Mouse (Mus musculus) intestine, embryonic 16.5 days (tissue): ENCODE results near the gene Pstk. TPM values are rescaled to one million over a fixed set of nuclear protein-coding genes. Genes with fewer than 3 reads are reported as not detected.
"Not testable (repeated sequence)": the region's sequence is repeated elsewhere in the genome, so short reads cannot be mapped to it uniquely, and the experiment has no call there.

Experiments used
- ATAC-seq: fragments of 200-750 bp; cut with Nextera tagmentation; 2 replicates; pipeline ENCODE4 v1.8.0; 2017; ENCODE audit warnings: moderate TSS enrichment, moderate library complexity
- H3K27ac ChIP-seq: fragments of 300-500 bp; sonication (generic); 2 replicates; pipeline ENCODE4 v1.5.1; 2014; ENCODE audit warnings: mild to moderate bottlenecking, low read length
- H3K27me3 ChIP-seq: fragments of 300-500 bp; sonication (generic); replicated peaks from 2 replicates; pipeline ENCODE4 v1.6.1; 2014; ENCODE audit warnings: low read length, control low read depth, mixed read lengths; ENCODE audit not compliant: control insufficient read depth, insufficient read depth
- H3K36me3 ChIP-seq: fragments of 300-500 bp; sonication (generic); 2 replicates; pipeline ENCODE4 v1.6.1; 2014; ENCODE audit warnings: low read length, control low read depth; ENCODE audit not compliant: control insufficient read depth, insufficient read depth
- H3K4me1 ChIP-seq: fragments of 300-500 bp; sonication (generic); 2 replicates; pipeline ENCODE4 v1.6.1; 2014; ENCODE audit warnings: low read length, control low read depth, mixed read lengths; ENCODE audit not compliant: control insufficient read depth, insufficient read depth
- H3K4me2 ChIP-seq: fragments of 300-500 bp; sonication (generic); 2 replicates; pipeline ENCODE4 v1.6.1; 2014; ENCODE audit warnings: low read depth, low read length, control low read depth
- H3K4me3 ChIP-seq: fragments of 300-500 bp; sonication (generic); 2 replicates; pipeline ENCODE4 v1.5.1; 2014; ENCODE audit warnings: mild to moderate bottlenecking, low read length
- H3K9ac ChIP-seq: fragments of 300-500 bp; sonication (generic); 2 replicates; pipeline ENCODE4 v1.6.1; 2014; ENCODE audit warnings: low read depth, low read length
- H3K9me3 ChIP-seq: fragments of 300-500 bp; sonication (generic); 2 replicates; pipeline ENCODE4 v1.6.1; 2016; ENCODE audit warnings: low read length, control low read depth; ENCODE audit not compliant: control insufficient read depth
- WGBS: fragments of 180-500 bp; shearing (Covaris S2); extraction: QIAGEN DNeasy Blood & Tissue Kit; methylation state at CpG from one replicate; pipeline ENCODE4 v1.1.7; 2014; 5-methylcytosine and 5-hydroxymethylcytosine counted together
- polyA plus RNA-seq: library from polyadenylated mRNA; unstranded; fragments of >200 nt; fragmentation: Nextera tagmentation; extraction: Ambion mirVana; gene quantifications from 2 replicates; pipeline ENCODE4 v1.2.1, GENCODE M21; 2015

Gene Pstk
- polyA plus RNA-seq, 1 experiment from 2014 or later = 71.4 TPM

DNA sequence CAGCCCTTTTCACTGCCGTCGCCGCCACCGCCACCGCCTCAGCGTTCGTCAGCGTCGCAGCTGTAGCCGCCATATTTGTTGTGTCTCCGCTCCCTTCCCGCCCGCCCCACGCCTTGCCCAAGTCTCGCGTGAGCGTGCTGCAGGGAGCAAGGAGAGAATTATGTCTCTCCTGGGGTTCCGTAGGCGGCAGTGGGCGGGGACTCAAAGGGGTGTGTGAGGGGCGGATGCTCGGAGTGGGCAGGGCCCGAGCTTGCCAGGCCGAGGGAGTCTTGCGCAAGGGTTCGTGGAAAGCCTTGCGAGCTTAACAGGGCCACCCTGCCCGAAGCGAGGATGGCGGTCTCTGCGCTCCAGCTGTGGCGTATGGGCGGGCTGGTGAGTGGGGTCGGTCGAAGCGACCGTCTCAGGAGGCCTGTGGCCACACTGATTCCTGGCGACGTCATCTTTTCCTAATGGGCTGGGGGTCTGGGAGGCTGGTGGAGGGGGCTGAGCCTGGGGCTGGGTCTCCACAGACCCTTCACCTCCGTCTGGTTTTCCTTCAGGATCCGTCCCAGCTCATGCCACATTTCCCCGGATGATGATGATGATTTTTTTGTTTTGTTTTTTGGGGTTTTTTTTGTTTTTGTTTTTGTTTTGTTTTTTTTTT lies 39.6 kb downstream of the Pstk start, which contains the start of the genes Ikzf5 and Acadsb:
TSS of gene Ikzf5 (minus strand) at position 106 of the 643 bp plus-strand sequence.
TSS of gene Acadsb (plus strand) at position 186 of the 643 bp plus-strand sequence.
- Histone ChIP-seq H3K27me3 (no peaks in the 10 kb centered on the region), H3K4me2 (peak within 1 kb of the TSS; percentile 81), H3K36me3 (no peaks in the 10 kb centered on the region), H3K9me3 (no peaks in the 10 kb centered on the region), H3K4me3 (peak within 1 kb of the TSS; percentile 97), H3K9ac (peak within 1 kb of the TSS; percentile 97), H3K27ac (peak within 1 kb of the TSS; percentile 75), H3K4me1 (peaks cover 13% of the 10 kb centered on the region)
- WGBS = under 1% methylated on average over 42 of the region's 42 CpGs
- ATAC-seq = peak; percentile 98

DNA sequence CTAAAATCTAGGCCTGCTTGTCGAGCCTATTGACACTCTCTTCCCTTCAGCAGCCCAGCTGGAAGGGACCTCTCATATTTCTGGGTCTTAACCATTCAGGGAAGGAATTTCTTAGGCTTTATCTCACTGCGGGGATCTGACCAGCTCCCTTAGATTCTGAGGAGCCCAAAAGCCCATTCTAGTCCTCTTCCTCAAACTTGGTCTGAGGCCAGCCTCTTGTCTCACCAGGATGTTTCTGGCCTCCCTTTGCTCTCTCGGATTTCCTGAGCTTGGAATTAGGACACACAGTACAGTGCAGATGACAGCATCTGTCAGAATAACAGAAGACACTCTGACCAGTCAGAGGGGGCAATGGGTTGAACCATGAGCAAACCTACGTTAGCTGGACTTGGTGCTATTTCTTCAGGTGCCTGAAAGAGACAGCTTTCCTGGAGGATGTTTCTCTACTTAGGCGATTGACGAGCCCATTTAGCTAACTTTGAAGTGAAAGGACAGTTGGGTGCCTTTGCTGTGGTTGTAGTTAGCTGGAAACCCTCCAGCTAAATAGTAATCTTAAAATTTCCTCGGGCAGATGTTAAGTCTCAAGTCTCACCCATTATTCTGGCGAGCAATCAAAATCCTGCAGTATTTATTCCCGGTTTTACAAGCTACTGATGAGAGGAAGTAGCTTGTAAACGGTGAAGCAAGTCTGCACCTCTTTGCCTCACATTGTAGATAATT lies 40.4 kb downstream of the Pstk start:
- no peaks in the 10 kb centered on the region for H3K36me3 ChIP-seq
- H3K4me2 ChIP-seq = peak overlapping the region; percentile 72
- H3K9ac ChIP-seq = peak overlapping the region; percentile 87
- peak overlapping the region; percentile 97 for H3K4me3 ChIP-seq
- no peaks in the 10 kb centered on the region for H3K27me3 ChIP-seq
- H3K9me3 ChIP-seq = no peaks in the 10 kb centered on the region
- 21% methylated on average over 10 of the region's 10 CpGs for WGBS
- ATAC-seq = no peak
- peaks cover 13% of the 10 kb centered on the region for H3K4me1 ChIP-seq
- H3K27ac ChIP-seq = peak overlapping the region; percentile 75

DNA sequence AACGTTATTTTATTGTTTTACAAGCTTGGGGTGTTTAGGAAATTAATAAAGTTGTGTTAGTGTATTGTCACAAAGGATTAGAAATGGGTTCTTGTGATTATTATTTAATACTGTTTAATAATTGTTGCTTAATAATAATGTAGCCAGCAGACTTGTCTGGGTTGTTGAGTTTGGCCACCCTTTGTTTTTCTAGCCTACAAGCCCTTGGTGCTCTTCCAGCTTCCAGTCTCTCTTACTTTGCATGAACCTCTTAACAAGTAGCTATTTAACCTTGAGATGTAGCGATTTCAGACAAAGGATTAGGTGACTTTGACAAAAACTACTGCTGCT lies 41.0 kb downstream of the Pstk start:
- H3K27ac ChIP-seq = no peak overlapping the region
- peaks cover 13% of the 10 kb centered on the region for H3K4me1 ChIP-seq
- no peaks in the 10 kb centered on the region for H3K9me3 ChIP-seq
- no peak overlapping the region for H3K9ac ChIP-seq
- ATAC-seq = no peak
- peak overlapping the region; percentile 1; the same call in 1 of the 2 replicates for H3K4me2 ChIP-seq
- H3K4me3 ChIP-seq = no peak overlapping the region
- 35% methylated on average over 2 of the region's 2 CpGs for WGBS
- H3K36me3 ChIP-seq = no peaks in the 10 kb centered on the region
- H3K27me3 ChIP-seq = no peaks in the 10 kb centered on the region

DNA sequence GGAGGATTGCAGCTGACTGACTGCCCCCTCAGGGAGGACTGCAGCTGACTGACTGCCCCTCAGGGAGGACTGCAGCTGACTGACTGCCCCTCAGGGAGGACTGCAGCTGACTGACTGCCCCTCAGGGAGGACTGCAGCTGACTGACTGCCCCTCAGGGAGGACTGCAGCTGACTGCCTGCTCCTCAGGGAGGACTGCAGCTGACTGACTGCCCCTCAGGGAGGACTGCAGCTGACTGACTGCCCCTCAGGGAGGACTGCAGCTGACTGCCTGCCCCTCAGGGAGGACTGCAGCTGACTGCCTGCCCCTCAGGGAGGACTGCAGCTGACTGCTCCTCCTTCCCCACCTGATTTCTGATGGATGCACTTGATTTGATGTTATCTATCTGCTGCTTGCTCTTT lies 45.8 kb downstream of the Pstk start:
- H3K27ac ChIP-seq, H3K9me3 ChIP-seq, H3K36me3 ChIP-seq, H3K4me1 ChIP-seq, H3K27me3 ChIP-seq, ATAC-seq, H3K4me2 ChIP-seq, H3K9ac ChIP-seq, H3K4me3 ChIP-seq: not testable (repeated sequence)

DNA sequence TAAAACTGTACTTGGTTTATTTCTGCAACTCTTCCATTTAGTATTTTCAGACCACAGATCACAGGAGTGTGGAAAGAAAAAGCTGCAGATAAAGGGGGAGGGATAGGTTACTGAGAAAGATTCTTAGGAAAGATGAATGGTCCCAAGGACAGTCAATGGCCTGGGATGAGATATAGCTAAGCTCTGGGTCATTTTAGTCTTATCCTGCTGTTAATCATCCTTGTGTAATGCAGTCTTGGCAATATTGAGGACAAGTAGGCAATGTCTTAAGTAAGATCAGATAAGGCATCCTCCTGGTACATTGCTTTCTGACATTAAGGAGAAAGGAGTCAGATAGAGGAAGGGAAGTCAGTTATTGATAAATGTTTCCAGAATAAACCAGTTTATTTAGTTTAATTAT lies 46.7 kb downstream of the Pstk start:
- H3K27ac ChIP-seq = no peak overlapping the region
- ATAC-seq = no peak
- H3K4me1 ChIP-seq = peaks cover 3% of the 10 kb centered on the region; the same call in 1 of the 2 replicates

DNA sequence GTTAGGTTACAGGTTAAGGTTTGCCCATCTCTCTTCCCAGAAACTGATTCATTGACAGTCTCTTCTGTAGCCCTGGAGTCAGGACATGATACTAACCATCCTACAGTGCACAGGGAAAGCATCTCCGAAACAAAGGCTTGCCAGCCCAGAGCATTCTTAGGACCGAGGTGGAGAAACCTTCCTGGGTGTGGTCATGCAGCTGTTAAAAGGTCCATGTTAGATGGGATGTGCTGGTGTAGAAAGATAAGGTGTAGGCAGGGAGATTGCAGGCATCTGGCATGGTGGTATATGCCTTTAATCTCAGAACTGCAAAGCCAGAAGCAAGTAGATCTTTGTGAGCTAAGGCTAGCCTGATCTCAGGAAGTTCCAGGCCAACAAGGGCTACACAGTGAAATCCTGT lies 54.0 kb downstream of the Pstk start:
- 75% methylated on average over 2 of the region's 2 CpGs for WGBS
- no peaks in the 10 kb centered on the region; the same call in 1 of the 2 replicates for H3K36me3 ChIP-seq
- H3K4me2 ChIP-seq = no peak overlapping the region
- H3K9me3 ChIP-seq = no peaks in the 10 kb centered on the region
- H3K27ac ChIP-seq = no peak overlapping the region
- no peaks in the 10 kb centered on the region for H3K4me1 ChIP-seq
- H3K27me3 ChIP-seq = no peaks in the 10 kb centered on the region
- no peak overlapping the region for H3K4me3 ChIP-seq
- no peak overlapping the region for H3K9ac ChIP-seq
- ATAC-seq = peak; percentile 68

More for the DNA sequence above, 46.7 kb downstream of the Pstk start:
- Histone ChIP-seq H3K36me3 (no peaks in the 10 kb centered on the region), H3K4me2 (no peak overlapping the region), H3K9ac (no peak overlapping the region), H3K4me3 (no peak overlapping the region), H3K27me3 (no peaks in the 10 kb centered on the region), H3K9me3 (no peaks in the 10 kb centered on the region)

DNA sequence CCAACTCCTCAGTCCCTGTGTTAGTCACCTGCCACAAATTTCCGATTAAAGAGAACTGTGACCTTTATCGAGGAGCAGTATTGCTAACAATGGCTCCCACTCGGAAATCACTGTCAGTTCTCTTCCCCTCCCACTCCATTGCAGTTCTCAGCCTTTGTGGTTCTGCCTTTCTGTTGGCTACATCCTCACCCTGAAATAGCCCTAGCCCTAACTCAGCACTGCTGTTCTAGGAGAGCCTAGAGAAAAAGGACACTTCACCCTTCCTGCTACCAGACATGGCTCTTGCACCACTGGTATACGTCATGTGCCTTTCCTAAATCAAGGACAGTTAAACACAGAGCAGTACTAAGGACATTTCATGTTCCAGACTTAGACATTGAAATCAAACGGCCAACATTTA lies 56.4 kb downstream of the Pstk start:
- 90% methylated on average over 5 of the region's 5 CpGs for WGBS
- H3K4me1 ChIP-seq = no peaks in the 10 kb centered on the region

DNA sequence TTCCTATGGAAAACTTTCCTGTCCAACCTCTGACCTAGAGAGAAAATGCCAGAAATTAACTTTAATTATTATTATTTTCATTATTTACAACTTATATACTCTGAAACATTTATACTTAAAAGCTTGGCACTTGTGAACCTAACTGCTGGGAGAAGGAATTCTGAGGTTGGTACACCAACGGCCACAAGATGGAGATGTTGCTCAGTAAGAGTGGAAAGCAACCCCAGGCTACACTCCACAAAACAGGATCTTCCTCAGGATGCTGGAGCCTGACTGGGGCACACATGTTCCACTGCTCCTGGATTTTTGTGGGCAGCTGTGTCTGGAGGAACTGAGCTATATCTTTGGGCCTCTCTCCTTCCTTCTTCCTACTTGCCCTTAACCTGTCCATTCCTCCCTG lies 61.3 kb downstream of the Pstk start:
- no peak for ATAC-seq
- Histone ChIP-seq H3K9ac (no peak overlapping the region), H3K27me3 (no peaks in the 10 kb centered on the region), H3K36me3 (peaks cover 3% of the 10 kb centered on the region; the same call in 1 of the 2 replicates), H3K27ac (no peak overlapping the region), H3K4me1 (no peaks in the 10 kb centered on the region), H3K9me3 (no peaks in the 10 kb centered on the region), H3K4me3 (no peak overlapping the region), H3K4me2 (no peak overlapping the region)
- WGBS = 17% methylated on average over 1 of the region's 1 CpGs

More for the DNA sequence above, 56.4 kb downstream of the Pstk start:
- Histone ChIP-seq H3K27ac (no peak overlapping the region), H3K9ac (no peak overlapping the region), H3K4me3 (no peak overlapping the region), H3K36me3 (peaks cover 3% of the 10 kb centered on the region; the same call in 1 of the 2 replicates), H3K27me3 (no peaks in the 10 kb centered on the region), H3K4me2 (no peak overlapping the region), H3K9me3 (no peaks in the 10 kb centered on the region)
- ATAC-seq = no peak

DNA sequence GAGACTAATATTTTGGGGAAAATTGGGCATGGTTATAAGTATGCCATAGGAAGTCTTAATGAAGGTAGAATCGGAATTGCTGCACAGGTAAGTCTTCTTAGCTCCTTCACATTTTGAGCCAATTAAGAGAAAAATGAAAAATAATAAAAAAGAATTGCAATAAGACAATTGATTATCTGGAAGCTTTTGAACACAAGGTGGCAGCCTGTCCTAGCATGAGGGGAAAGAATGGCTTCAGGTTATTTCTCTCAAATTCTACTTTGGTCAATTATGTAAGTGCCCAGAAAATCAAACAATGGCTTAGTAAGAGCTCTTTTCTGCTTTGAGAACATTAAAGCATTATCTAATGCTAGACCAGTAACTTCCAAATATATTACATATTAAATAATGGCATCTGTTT lies 63.3 kb downstream of the Pstk start:
- Histone ChIP-seq H3K9ac (no peak overlapping the region), H3K27ac (no peak overlapping the region), H3K36me3 (peaks cover 3% of the 10 kb centered on the region; the same call in 1 of the 2 replicates), H3K4me1 (no peaks in the 10 kb centered on the region), H3K9me3 (no peaks in the 10 kb centered on the region), H3K4me3 (no peak overlapping the region), H3K27me3 (no peaks in the 10 kb centered on the region), H3K4me2 (no peak overlapping the region)
- WGBS = 91% methylated on average over 1 of the region's 1 CpGs
- ATAC-seq = no peak
